Mouse (Mus musculus): Measurements from ENCODE around the gene Elk1.

DNA sequence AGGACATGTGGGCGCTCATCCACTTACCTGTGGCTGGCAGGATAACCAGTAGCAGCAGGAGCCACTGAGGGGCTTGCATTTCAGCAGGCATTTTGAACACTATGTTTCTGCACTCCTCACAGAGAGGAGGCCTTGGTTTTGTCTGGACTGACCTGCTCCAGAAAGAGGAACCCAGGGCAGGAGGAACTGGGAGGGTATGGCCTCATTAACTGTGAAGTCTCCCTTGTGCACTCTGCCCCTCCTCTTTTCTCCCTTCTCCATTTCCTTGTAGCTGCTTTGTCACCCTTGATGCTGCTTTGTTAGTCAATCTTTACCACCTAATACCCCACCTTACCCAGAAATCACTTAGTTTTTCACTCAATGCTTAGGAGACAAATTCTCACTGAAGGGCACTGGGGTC lies 19.0 kb downstream of the Elk1 start, which contains the start of gene Cfp:
- TF ChIP-seq CTCF (IDR thresholded peaks at IDR 0.05) (no peak), POLR2A (IDR thresholded peaks at IDR 0.05; ENCODE audit: insufficient read depth, low read depth, low read length) (no peak)
